Mouse (Mus musculus) neural tube, embryonic 14.5 days (tissue): Measurements from ENCODE around the gene 4931414P19Rik. TPM values are rescaled to one million over a fixed set of nuclear protein-coding genes. Genes with fewer than 3 reads are reported as not detected.
A peak's percentile ranks its signal among the peaks of the same experiment; 100 is the strongest.

Experiments used
- ATAC-seq: fragments of 200-750 bp; cut with Nextera tagmentation; 2 replicates; pipeline ENCODE4 v1.8.0; 2017; ENCODE audit warnings: low read depth, mild to moderate bottlenecking, moderate TSS enrichment, moderate library complexity
- H3K27ac ChIP-seq: fragments of 300-500 bp; sonication (generic); 2 replicates; pipeline ENCODE4 v1.5.1; 2014; ENCODE audit warnings: low read depth, mild to moderate bottlenecking, control low read depth, low read length, moderate library complexity, mixed read lengths
- H3K27me3 ChIP-seq: fragments of 300-500 bp; sonication (generic); 2 replicates; pipeline ENCODE4 v1.6.1; 2014; ENCODE audit warnings: low read length; ENCODE audit not compliant: control insufficient read depth, insufficient read depth
- H3K36me3 ChIP-seq: fragments of 300-500 bp; sonication (generic); 2 replicates; pipeline ENCODE4 v1.6.1; 2014; ENCODE audit warnings: low read length, mixed read lengths; ENCODE audit not compliant: control insufficient read depth, insufficient read depth
- H3K4me1 ChIP-seq: fragments of 300-500 bp; sonication (generic); 2 replicates; pipeline ENCODE4 v1.6.1; 2014; ENCODE audit warnings: low read length; ENCODE audit not compliant: control insufficient read depth, insufficient read depth
- H3K4me2 ChIP-seq: fragments of 300-500 bp; sonication (generic); 2 replicates; pipeline ENCODE4 v1.6.1; 2014; ENCODE audit warnings: mild to moderate bottlenecking, low read depth, low read length, control low read depth
- H3K4me3 ChIP-seq: fragments of 300-500 bp; sonication (generic); 2 replicates; pipeline ENCODE4 v1.5.1; 2014; ENCODE audit warnings: low read depth, low read length, control low read depth, mixed read lengths
- H3K9ac ChIP-seq: fragments of 300-500 bp; sonication (generic); replicated peaks from 2 replicates; pipeline ENCODE4 v1.6.1; 2014; ENCODE audit warnings: low read depth, mild to moderate bottlenecking, control low read depth, low read length, mixed read lengths
- H3K9me3 ChIP-seq: fragments of 300-500 bp; sonication (generic); 2 replicates; pipeline ENCODE4 v1.6.1; 2016; ENCODE audit warnings: low read length; ENCODE audit not compliant: control insufficient read depth
- WGBS: fragments of 180-500 bp; shearing (Covaris S2); extraction: QIAGEN DNeasy Blood & Tissue Kit; methylation state at CpG from one replicate; pipeline ENCODE4 v1.1.7; 2014; 5-methylcytosine and 5-hydroxymethylcytosine counted together
- polyA plus RNA-seq: library from polyadenylated mRNA; unstranded; fragments of >200 nt; fragmentation: Nextera tagmentation; extraction: Ambion mirVana; gene quantifications from 2 replicates; pipeline ENCODE4 v1.2.1, GENCODE M21; 2014

4931414P19Rik gene
- polyA plus RNA-seq, 1 experiment from 2014 or later = 5.0 TPM

DNA sequence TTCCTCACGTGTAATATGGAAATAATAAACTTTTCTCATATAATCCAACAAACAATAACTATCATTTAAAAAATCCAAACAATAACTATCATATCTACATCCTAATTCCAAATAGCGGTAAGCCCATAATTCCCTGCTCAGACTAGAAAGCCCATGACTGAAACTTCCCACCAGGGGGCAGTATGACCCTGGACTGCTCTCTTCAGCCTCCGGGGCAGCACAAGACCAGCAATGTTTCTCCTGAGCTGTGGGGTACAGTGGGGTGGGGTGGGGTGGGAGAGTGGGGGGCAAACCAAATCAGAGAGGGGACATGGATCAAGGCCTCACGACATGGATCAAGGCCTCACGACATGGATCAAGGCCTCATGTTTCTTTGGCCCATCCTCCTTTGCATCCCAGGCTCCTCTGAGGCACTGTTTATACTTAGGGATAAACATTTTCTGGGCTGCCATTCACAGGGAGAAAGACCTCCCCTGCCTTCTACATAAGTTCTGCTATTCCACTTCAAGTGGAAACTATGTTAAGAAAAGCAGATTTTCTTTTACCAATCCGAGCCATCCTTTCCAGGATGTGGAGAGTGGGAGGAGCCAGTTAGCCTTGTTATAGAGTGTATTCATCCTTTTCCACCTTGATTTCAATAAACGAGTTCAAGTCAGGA is 22.0 kb downstream of the 4931414P19Rik start:
- peak; percentile 55; the same call in 1 of the 2 replicates for ATAC-seq
- no peaks in the 10 kb centered on the region for H3K4me1 ChIP-seq
- no peak overlapping the region for H3K4me3 ChIP-seq
- H3K4me2 ChIP-seq = no peak overlapping the region
- no peak overlapping the region for H3K27ac ChIP-seq
- H3K36me3 ChIP-seq = no peaks in the 10 kb centered on the region
- H3K9ac ChIP-seq = no peak overlapping the region
- no peaks in the 10 kb centered on the region for H3K27me3 ChIP-seq
- H3K9me3 ChIP-seq = no peaks in the 10 kb centered on the region
- 43% methylated on average over 7 of the region's 7 CpGs for WGBS

DNA sequence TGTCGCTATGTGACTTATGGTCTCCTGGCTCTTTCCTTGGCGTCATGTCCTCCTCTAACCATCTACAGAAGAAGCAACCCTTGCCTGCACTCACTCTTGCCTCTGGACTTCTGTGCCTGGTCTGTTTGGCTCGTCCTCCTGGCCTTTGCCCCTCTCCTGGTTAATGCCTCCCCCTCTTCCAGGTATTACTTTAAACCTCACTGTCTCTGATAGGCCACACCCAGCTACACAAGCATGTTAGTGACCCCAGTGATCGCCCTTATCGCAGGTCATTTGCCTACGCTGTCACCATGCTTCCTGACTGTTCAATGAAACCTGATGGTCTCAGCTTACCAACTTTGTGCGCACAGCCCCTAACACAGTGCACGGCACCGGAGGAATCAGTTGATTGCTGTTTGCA is 23.3 kb downstream of the 4931414P19Rik start:
- no peaks in the 10 kb centered on the region for H3K27me3 ChIP-seq
- H3K9me3 ChIP-seq = no peaks in the 10 kb centered on the region
- H3K27ac ChIP-seq = no peak overlapping the region
- H3K36me3 ChIP-seq = no peaks in the 10 kb centered on the region
- peaks cover 3% of the 10 kb centered on the region; the same call in 1 of the 2 replicates for H3K4me1 ChIP-seq
- no peak for ATAC-seq
- H3K4me3 ChIP-seq = no peak overlapping the region
- H3K9ac ChIP-seq = no peak overlapping the region
- H3K4me2 ChIP-seq = no peak overlapping the region
- WGBS = 93% methylated on average over 9 of the region's 9 CpGs

DNA sequence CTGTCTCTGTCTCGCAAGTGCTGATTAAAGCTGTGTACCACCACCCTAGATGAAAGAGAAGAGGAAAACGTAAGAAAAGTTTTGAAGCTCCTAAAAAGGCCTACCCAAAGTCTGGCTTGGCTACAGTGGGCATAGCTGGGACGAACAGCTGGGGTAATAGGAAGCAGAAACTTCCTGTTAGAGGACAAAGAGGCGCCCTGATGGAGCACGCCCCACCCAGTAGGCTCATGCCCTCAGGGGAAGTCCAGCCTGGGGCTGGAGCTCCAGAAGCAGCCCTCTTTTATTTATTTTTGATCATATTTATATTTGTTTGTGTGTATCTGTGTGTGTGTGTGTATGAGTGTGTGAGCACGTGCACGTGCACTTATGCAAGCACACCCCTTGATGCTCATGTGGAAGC is 26.2 kb downstream of the 4931414P19Rik start:
- no peak overlapping the region for H3K27ac ChIP-seq
- no peak overlapping the region for H3K9ac ChIP-seq
- H3K4me2 ChIP-seq = no peak overlapping the region
- H3K9me3 ChIP-seq = no peaks in the 10 kb centered on the region
- peaks cover 11% of the 10 kb centered on the region for H3K27me3 ChIP-seq
- peaks cover 16% of the 10 kb centered on the region; the same call in 1 of the 2 replicates for H3K4me1 ChIP-seq
- no peak for ATAC-seq
- 87% methylated on average over 7 of the region's 7 CpGs for WGBS
- no peak overlapping the region for H3K4me3 ChIP-seq
- H3K36me3 ChIP-seq = no peaks in the 10 kb centered on the region

DNA sequence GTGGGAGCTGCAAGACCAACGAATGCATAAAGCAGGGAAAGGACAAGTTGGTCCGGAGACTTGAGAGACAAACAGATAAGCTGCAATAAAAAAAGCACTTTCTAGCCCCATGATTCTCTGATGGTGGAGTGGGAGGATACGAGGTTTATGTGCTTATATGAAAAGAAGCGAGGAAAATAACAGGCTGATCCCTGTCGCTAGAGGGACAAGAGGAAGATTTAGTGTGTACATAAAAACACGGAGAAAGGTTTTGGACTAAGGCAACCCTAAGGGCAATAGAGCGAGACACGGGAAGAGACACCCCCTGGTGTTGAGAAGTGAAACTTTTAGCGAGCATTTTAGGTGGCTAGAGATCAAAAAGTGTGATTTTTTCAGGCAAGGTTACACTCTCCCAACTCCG is 27.7 kb downstream of the 4931414P19Rik start:
- Histone ChIP-seq H3K4me3 (peak overlapping the region; percentile 50), H3K36me3 (no peaks in the 10 kb centered on the region), H3K4me1 (peaks cover 20% of the 10 kb centered on the region; the same call in 1 of the 2 replicates), H3K27me3 (peaks cover 11% of the 10 kb centered on the region), H3K9ac (peak overlapping the region; percentile 59; the same call in 1 of the 2 replicates), H3K4me2 (peak overlapping the region; percentile 72), H3K9me3 (no peaks in the 10 kb centered on the region), H3K27ac (peak overlapping the region; percentile 62)
- ATAC-seq = peak; percentile 10; the same call in 1 of the 2 replicates
- WGBS = 1% methylated on average over 10 of the region's 10 CpGs

DNA sequence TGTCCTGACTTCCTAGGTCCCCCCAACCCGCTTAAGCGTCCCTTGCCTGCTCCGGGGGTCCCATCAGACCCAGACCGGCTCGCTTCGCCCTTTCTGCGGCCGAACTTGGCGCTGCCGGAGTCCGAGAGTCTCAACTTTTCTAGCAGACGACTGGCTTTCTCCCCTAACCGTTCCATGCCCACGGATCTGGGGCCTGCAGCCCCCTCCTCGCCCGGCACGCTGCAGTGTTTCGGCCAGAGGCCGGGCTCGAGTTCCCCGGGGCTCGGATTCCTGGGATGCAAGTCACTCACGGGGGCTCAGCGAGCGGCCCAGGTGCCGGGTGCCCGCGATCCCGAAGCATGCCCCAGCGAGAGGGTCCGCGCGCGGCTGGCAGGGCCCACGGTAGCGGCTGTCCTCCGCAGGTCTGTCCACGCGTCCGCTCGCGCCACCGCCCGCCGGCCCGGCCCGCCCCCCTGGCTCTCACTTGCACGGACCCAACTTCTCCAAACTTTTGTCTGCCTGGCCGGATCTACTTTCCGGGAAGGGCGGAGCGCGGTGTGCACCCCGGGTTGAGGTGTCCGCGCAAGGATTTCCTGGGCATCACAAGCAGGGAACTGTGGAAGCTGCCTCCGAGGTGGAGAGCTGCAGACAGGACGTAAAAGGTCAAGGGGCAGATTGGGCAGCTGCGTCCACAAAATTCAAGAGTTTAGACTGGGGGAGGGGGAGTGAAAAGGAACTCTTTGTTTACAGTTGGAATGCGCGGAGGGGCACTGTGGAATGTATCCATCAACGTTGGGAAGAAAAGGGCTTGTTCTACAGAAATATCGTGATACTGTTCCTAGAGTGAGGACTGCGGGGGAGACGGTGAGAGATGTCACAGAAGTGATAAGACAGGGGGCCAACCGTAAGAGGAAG is 28.5 kb downstream of the 4931414P19Rik start, which contains the start of gene Ajuba:
Ajuba (minus strand) TSS at position 470 of the 894 bp plus-strand sequence.
- Histone ChIP-seq H3K27me3 (peaks cover 11% of the 10 kb centered on the region), H3K4me1 (peaks cover 25% of the 10 kb centered on the region; the same call in 1 of the 2 replicates)
- WGBS = under 1% methylated on average over 66 of the region's 66 CpGs

DNA sequence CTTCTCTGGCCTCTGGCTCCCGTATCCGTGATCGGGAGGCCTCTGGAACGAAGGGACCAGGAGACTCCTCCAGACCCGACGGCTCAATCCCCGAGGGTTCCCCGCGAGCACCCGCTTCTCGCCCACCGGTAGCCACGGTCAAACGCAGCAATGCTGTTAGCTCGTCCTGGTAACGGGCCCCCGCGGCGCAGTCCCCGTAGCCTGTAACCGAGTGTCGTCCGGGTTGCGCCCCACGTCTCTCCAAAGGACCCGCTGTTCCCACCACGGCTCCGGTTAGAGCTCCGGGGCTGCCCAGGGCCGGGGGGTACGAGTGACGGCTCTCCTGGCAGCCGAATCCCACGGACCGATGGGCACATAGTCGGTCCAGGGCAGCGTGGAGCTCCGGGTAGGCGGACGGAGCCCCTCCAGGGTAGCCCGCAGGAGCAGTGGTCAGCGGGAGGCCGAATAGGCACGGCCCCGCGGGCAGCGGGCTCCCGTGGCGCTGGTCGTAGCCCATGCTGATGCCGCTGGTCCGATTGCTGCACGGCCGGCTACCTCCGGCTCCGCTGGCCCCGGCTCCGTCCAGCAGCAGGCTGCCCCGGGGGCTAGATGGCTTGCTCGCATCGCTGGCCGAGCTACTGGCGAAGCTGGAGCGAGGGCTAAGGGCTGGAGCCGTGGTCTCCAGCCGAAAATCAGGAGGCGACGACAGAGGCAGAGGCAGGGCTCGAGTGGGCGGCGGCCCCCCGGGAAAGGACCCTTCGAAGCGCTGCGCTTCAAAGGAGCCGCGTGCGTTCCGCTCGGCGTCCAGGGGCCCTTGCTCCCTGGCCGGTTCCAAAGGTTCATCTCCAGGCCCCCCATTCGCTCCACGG is 29.3 kb downstream of the 4931414P19Rik start:
- Histone ChIP-seq H3K27ac (no peak overlapping the region), H3K9me3 (no peaks in the 10 kb centered on the region), H3K4me1 (peaks cover 25% of the 10 kb centered on the region; the same call in 1 of the 2 replicates), H3K4me3 (peak overlapping the region; percentile 50), H3K27me3 (peaks cover 11% of the 10 kb centered on the region), H3K4me2 (peak overlapping the region; percentile 72), H3K9ac (peak overlapping the region; percentile 59), H3K36me3 (no peaks in the 10 kb centered on the region)
- ATAC-seq = peak; percentile 10; the same call in 1 of the 2 replicates
- under 1% methylated on average over 84 of the region's 84 CpGs for WGBS

More for the DNA sequence above, 28.5 kb downstream of the 4931414P19Rik start, which contains the start of gene Ajuba:
- no peaks in the 10 kb centered on the region for H3K36me3 ChIP-seq
- H3K27ac ChIP-seq = peak within 1 kb of the TSS; percentile 62
- H3K4me2 ChIP-seq = peak within 1 kb of the TSS; percentile 72
- ATAC-seq = peak; percentile 53
- peak within 1 kb of the TSS; percentile 59 for H3K9ac ChIP-seq
- H3K9me3 ChIP-seq = no peaks in the 10 kb centered on the region
- peak within 1 kb of the TSS; percentile 50 for H3K4me3 ChIP-seq

DNA sequence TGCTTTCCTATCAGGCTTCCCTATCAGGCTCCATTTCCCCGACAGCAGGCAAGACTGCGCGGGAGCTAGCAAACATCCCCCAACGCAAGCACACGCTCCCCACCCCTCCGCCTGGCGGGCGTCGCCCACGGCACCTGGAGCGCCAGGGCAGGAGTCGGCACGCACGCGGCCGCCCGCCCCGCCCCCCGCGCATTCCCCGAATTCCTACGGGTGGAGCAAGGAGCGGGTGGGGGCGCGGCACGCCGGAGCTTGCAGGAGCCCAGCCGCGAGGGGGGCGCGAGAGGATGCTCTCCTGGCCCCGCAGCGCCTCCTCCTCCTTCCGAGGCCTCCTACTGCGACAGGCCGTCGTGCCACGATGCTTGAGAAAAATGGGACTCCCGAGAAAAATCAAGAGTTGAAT is 30.2 kb downstream of the 4931414P19Rik start:
- under 1% methylated on average over 39 of the region's 39 CpGs for WGBS
- ATAC-seq = no peak
- Histone ChIP-seq H3K4me3 (peak overlapping the region; percentile 50), H3K9ac (peak overlapping the region; percentile 42), H3K4me1 (peaks cover 25% of the 10 kb centered on the region; the same call in 1 of the 2 replicates), H3K9me3 (no peaks in the 10 kb centered on the region), H3K36me3 (no peaks in the 10 kb centered on the region), H3K27ac (no peak overlapping the region), H3K27me3 (peaks cover 11% of the 10 kb centered on the region), H3K4me2 (peak overlapping the region; percentile 72)

DNA sequence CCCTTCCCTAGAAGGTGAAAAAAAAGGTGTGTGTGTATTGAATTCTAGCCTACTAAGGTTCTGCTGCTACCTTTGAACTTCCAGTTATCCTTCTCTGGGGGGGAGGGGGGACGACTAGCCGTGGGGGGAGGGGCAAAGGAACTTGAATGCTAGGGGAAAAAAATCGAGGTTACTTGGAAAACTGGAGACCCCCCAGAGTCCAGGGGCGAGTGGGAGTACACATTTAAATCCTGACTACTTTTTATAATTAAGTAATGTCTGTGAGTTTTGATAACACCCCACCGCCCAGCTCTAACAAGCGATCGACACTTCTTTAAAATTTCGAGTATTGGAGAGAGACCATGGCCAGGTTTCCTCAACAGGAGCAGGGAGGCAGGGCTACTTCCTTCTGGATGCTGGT is 30.8 kb downstream of the 4931414P19Rik start:
- Histone ChIP-seq H3K4me2 (peak overlapping the region; percentile 72), H3K4me3 (peak overlapping the region; percentile 50), H3K27me3 (peaks cover 11% of the 10 kb centered on the region), H3K36me3 (no peaks in the 10 kb centered on the region), H3K4me1 (peaks cover 25% of the 10 kb centered on the region; the same call in 1 of the 2 replicates), H3K9ac (0 out of 2 replicates have a peak overlapping the region, but pooled peaks have one; percentile 42), H3K9me3 (no peaks in the 10 kb centered on the region), H3K27ac (no peak overlapping the region)
- no peak for ATAC-seq
- WGBS = 3% methylated on average over 8 of the region's 8 CpGs
